Mouse (Mus musculus) C2C12 (cell line): ENCODE results near the gene Uggt1. TPM values are rescaled to one million over a fixed set of nuclear protein-coding genes. Genes with fewer than 3 reads are reported as not detected.

Experiments
- H3K27me3 ChIP-seq: one replicate; pipeline ENCODE4 v1.6.1; 2011; ENCODE audit not compliant: control insufficient read depth, insufficient read depth, insufficient read length
- H3K36me3 ChIP-seq: one replicate; pipeline ENCODE4 v1.6.1; 2011; ENCODE audit not compliant: control insufficient read depth, insufficient read depth
- H3K4me3 ChIP-seq: one replicate; pipeline ENCODE4 v1.5.1; 2011; ENCODE audit warnings: mild to moderate bottlenecking, control low read depth; ENCODE audit not compliant: poor library complexity, insufficient read depth, severe bottlenecking
- H3K79me2 ChIP-seq: one replicate; pipeline ENCODE4 v1.6.1; 2011; ENCODE audit not compliant: control insufficient read depth, insufficient read depth
- H3K79me3 ChIP-seq: one replicate; pipeline ENCODE4 v1.6.1; 2011; ENCODE audit warnings: low read depth, control low read depth
- H3ac ChIP-seq: one replicate; pipeline ENCODE3; 2011; ENCODE audit warnings: low read depth; ENCODE audit not compliant: control insufficient read depth, insufficient read length
- CEBPB ChIP-seq: IDR thresholded peaks from one replicate; pipeline ENCODE4 v1.6.1; 2011; ENCODE audit warnings: low read depth, mild to moderate bottlenecking, control low read depth, moderate library complexity
- CTCF ChIP-seq: IDR thresholded peaks from one replicate; pipeline ENCODE4 v1.5.1; 2011; ENCODE audit not compliant: control insufficient read depth, insufficient read depth, insufficient read length
- FOSL1 ChIP-seq: IDR thresholded peaks from one replicate; pipeline ENCODE4 v1.8.0; 2011; ENCODE audit warnings: mild to moderate bottlenecking, low read length; ENCODE audit not compliant: poor library complexity, insufficient read depth, severe bottlenecking
- MAX ChIP-seq: IDR thresholded peaks from one replicate; pipeline ENCODE4 v1.6.1; 2011; ENCODE audit warnings: mild to moderate bottlenecking, control low read depth
- MYOD1 ChIP-seq: IDR thresholded peaks from one replicate; pipeline ENCODE4 v1.6.1; 2011; ENCODE audit warnings: low read depth; ENCODE audit not compliant: control insufficient read depth, insufficient read length
- MYOG ChIP-seq: IDR thresholded peaks from one replicate; pipeline ENCODE4 v1.6.1; 2011; ENCODE audit not compliant: control insufficient read depth, insufficient read length; ENCODE audit errors: extremely low read depth
- USF1 ChIP-seq: IDR thresholded peaks from one replicate; pipeline ENCODE4 v1.6.1; 2011; ENCODE audit warnings: low read depth, mild to moderate bottlenecking, control low read depth, moderate library complexity
- polyA plus RNA-seq: library from polyadenylated mRNA; unstranded; fragments of >200 nt; fragmentation: generic; extraction: Trizol; gene quantifications from one replicate; pipeline ENCODE4 v1.2.1, GENCODE M21; 2012; ENCODE audit warnings: missing spikeins

The Uggt1 gene
- polyA plus RNA-seq, 1 experiment = 20.1 TPM

- Histone ChIP-seq H3K79me3 (no peaks in the 10 kb centered on the region), H3K4me3 (no peak overlapping the region), H3K36me3 (no peaks in the 10 kb centered on the region), H3ac (no peak overlapping the region), H3K27me3 (no peaks in the 10 kb centered on the region), H3K79me2 (no peaks in the 10 kb centered on the region)
- no peak for TF ChIP-seq CTCF
- TF ChIP-seq MYOD1 = no peak
- no peak for TF ChIP-seq MAX
- no peak for TF ChIP-seq USF1
- no peak for TF ChIP-seq CEBPB
- no peak for TF ChIP-seq FOSL1
- TF ChIP-seq MYOG = no peak
Observed at GRCm38 (mm10) chr1:36261708-36262504, 17.4 kb upstream of the Uggt1 start.

- no peak overlapping the region for H3K4me3 ChIP-seq
Observed at GRCm38 (mm10) chr1:36260418-36260817, 15.9 kb upstream of the Uggt1 start.

GRCm38 (mm10) chr1:36259281-36259680 is 14.8 kb upstream of the Uggt1 start:
- no peak overlapping the region for H3ac ChIP-seq
- H3K79me2 ChIP-seq = no peaks in the 10 kb centered on the region
- no peaks in the 10 kb centered on the region for H3K27me3 ChIP-seq
- TF ChIP-seq MAX = no peak
- TF ChIP-seq FOSL1 = no peak
- no peak for TF ChIP-seq MYOD1
- TF ChIP-seq USF1 = no peak
- H3K79me3 ChIP-seq = no peaks in the 10 kb centered on the region
- no peak overlapping the region for H3K4me3 ChIP-seq
- H3K36me3 ChIP-seq = no peaks in the 10 kb centered on the region

More at GRCm38 (mm10) chr1:36260418-36260817, 15.9 kb upstream of the Uggt1 start:
- H3ac ChIP-seq = no peak overlapping the region
- no peaks in the 10 kb centered on the region for H3K79me3 ChIP-seq
- no peaks in the 10 kb centered on the region for H3K27me3 ChIP-seq
- TF ChIP-seq FOSL1 (no peak), CEBPB (no peak), MYOG (no peak), CTCF (no peak), MYOD1 (no peak), MAX (no peak), USF1 (no peak)
- no peaks in the 10 kb centered on the region for H3K79me2 ChIP-seq
- H3K36me3 ChIP-seq = no peaks in the 10 kb centered on the region

- TF ChIP-seq USF1 (no peak), FOSL1 (no peak), MYOD1 (no peak), MAX (no peak), CTCF (no peak), MYOG (no peak), CEBPB (no peak)
- no peak overlapping the region for H3ac ChIP-seq
- no peak overlapping the region for H3K4me3 ChIP-seq
- H3K79me3 ChIP-seq = no peaks in the 10 kb centered on the region
- no peaks in the 10 kb centered on the region for H3K36me3 ChIP-seq
- no peaks in the 10 kb centered on the region for H3K79me2 ChIP-seq
- no peaks in the 10 kb centered on the region for H3K27me3 ChIP-seq
Observed at GRCm38 (mm10) chr1:36258631-36259030, 14.1 kb upstream of the Uggt1 start.

GRCm38 (mm10) chr1:36257276-36257675 is 12.8 kb upstream of the Uggt1 start:
- Histone ChIP-seq H3K79me3 (no peaks in the 10 kb centered on the region), H3K79me2 (no peaks in the 10 kb centered on the region), H3K27me3 (no peaks in the 10 kb centered on the region), H3K4me3 (no peak overlapping the region), H3ac (no peak overlapping the region), H3K36me3 (no peaks in the 10 kb centered on the region)
- TF ChIP-seq CTCF = no peak
- TF ChIP-seq FOSL1 = no peak
- no peak for TF ChIP-seq MYOD1
- no peak for TF ChIP-seq USF1
- TF ChIP-seq MYOG = no peak
- no peak for TF ChIP-seq MAX
- no peak for TF ChIP-seq CEBPB
